Mouse (Mus musculus): ENCODE results near the gene Fcrl6. TPM values are rescaled to one million over a fixed set of nuclear protein-coding genes. Genes with fewer than 3 reads are reported as not detected.

The Fcrl6 gene
- not detected in 2 replicates for polyA plus RNA-seq (2012; ENCODE audit: insufficient read depth, insufficient read length, missing spikeins)

DNA sequence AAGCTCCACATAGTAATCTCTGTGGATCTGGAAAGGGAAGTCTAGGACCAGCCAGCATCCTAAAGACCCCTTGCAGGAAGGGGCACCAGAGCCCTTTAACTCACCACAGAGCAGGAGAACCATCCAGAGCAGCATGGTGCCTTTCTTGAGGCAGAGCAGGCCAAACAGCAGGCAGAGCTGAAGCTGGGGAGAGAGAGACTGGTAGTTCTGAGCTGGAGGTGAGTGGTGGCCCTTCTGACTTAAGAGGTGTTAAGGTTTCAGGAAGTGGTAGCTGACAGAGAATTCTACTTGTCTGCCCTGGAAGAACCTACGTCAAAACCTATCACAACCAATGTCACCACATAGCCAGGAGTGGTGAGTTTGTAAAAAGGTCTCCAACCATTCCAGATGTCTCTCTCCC lies at the start of gene Fcrl6:
Gene Fcrl6 (minus strand): TSS at position 226 of the 400 bp plus-strand sequence.
- Histone ChIP-seq H3K4me3 (ENCODE audit: insufficient read depth, low read depth, low read length) (no peak within 1 kb of the TSS), H3K27ac (replicated peaks; ENCODE audit: low read depth, low read length) (no peak within 1 kb of the TSS), H3K4me1 (ENCODE audit: control insufficient read depth, insufficient read depth, insufficient read length, low read length) (no peaks in the 10 kb centered on the region)

DNA sequence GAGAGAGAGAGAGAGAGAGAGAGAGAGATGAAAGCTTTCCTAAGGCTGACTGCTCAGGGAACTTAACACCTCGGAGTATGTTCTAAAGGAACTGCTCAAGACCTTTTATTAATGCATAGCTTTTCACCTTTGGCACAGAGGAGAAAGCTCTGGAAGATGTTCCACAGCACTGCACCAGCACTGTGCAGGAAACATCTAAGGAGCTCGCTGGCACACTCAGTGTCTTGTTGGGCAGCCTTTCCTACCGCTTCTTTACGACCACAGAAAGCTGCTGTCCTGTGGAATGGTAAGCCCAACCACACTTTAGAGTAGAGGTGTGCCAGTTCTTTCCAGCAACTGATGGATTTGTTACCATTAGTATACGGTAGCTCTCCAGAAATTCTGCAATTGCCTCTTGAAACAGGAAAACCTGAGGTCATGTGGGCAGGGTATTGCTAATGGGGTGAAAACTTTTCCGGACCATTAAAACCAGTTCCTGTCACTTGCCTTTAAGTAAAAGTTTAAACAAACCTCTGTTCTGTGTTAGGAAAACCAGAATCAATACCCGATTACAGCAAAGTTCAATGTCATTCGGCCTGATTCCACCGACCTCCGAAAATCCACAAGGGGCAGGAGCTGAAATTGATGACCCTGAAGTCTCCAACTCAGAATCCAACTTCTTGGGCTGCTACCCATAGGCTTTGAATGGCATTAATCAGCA lies 49.1 kb upstream of the Fcrl6 start:
- Histone ChIP-seq H3K4me3 (ENCODE audit: insufficient read depth, low read depth, low read length) (no peak overlapping the region), H3K27ac (replicated peaks; ENCODE audit: low read depth, low read length) (no peak overlapping the region), H3K4me1 (ENCODE audit: control insufficient read depth, insufficient read depth, insufficient read length, low read length) (peaks cover 4% of the 10 kb centered on the region; the same call in 1 of the 2 replicates)

DNA sequence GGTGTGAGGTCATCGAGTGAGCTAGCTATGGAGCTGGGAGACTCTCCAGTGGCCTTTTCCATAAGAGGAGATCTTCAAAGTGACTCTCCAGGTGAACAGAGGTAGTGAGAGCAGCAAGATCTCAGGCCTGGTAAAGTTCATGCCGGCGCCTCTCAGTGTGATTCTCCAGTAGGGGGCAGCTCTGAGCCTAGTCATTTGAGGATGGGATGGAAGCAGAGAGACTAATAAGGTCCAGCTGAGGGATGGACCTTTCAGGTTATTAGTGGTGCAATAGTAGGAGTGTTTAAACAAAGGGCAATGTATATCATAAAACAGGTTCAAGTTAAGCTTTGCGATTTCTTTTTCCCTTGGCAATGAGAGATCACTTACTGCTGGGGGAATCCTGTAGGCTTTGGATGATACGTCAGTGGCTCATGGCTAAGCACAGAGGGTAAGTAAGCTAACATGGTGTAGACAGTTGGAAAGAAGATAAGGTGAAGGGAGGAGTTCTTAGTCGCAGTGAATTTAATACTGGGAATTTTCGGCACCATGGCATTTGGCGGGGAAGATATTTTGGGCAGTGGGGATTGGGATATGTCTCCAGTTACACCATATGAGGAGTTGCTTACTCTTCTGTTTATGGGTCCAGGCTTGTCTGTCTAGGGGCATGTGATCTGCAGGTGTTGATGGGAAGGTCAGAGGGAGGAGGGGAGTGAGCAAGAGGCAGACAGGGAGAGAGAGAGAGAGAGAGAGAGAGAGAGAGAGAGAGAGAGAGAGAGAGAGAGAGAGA lies 48.4 kb upstream of the Fcrl6 start:
- H3K4me3 ChIP-seq (ENCODE audit: insufficient read depth, low read depth, low read length), result no peak overlapping the region
- H3K4me1 ChIP-seq (ENCODE audit: control insufficient read depth, insufficient read depth, insufficient read length, low read length), result peaks cover 3% of the 10 kb centered on the region; the same call in 1 of the 2 replicates
- no peak overlapping the region for H3K27ac ChIP-seq (replicated peaks; ENCODE audit: low read depth, low read length)

DNA sequence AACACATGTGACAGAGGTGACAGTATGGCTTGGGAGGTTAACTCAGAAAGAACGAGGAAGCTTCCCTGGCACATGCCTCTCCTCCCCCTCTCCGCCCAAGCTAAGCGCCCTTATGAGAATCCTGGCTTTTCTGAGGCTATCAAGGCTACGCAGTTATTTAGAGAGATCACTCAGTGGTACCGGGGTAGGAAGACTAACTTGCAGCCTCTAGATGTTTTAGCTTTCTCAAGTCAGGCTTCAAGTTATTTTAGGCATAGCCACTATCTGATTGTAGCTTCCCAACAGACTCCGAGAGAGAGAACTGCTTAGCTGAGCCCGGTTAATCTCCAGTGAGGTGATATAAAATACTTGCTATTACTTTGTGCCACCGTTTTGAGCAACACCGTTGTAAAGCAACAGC lies 47.0 kb upstream of the Fcrl6 start:
- H3K4me3 ChIP-seq (ENCODE audit: insufficient read depth, low read depth, low read length), result no peak overlapping the region
- no peak overlapping the region for H3K27ac ChIP-seq (replicated peaks; ENCODE audit: low read depth, low read length)
- H3K4me1 ChIP-seq (ENCODE audit: control insufficient read depth, insufficient read depth, insufficient read length, low read length), result no peaks in the 10 kb centered on the region

DNA sequence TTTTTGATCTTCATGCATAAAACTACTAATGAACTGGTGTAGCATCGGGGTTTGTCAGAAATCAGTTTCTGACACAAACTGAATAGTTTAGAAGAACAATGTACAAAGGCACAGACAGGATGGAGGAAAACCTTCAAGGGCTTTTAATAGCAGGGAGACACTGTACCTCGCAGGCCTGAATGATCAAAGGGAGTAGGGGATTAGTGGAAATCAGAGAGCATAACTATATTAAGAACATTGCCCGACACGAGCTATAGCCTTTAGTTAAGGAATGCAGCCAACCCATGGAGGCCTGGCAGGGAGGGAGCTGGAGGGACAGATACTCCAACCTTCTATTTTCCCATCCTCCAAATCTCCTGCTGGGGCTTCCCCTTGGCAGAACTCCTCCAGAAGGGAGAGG lies 44.9 kb upstream of the Fcrl6 start:
- Histone ChIP-seq H3K27ac (replicated peaks; ENCODE audit: low read depth, low read length) (no peak overlapping the region), H3K4me1 (ENCODE audit: control insufficient read depth, insufficient read depth, insufficient read length, low read length) (no peaks in the 10 kb centered on the region), H3K4me3 (ENCODE audit: insufficient read depth, low read depth, low read length) (no peak overlapping the region)

DNA sequence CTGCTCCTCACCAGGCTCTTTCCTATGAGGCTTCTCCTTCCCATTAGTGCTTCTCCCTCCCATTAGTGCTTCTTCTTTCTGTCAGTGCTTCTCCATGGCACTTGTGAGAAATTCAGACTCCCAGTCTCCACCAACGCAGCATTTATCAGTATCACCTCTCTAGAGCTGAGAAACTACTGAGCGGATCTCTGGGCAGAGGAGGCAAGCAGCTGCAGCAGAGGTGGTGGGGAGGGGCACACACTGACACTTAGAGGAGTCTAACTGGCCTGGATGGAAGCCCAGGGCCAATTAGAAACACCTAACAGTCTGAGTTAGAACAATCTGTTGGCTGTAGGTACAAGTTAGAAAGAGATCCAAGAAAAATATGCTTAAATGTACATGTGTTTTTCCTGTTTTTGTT lies 36.4 kb upstream of the Fcrl6 start:
- H3K27ac ChIP-seq (replicated peaks; ENCODE audit: low read depth, low read length), result no peak overlapping the region
- H3K4me1 ChIP-seq (ENCODE audit: control insufficient read depth, insufficient read depth, insufficient read length, low read length), result peaks cover 2% of the 10 kb centered on the region; the same call in 1 of the 2 replicates
- no peak overlapping the region for H3K4me3 ChIP-seq (ENCODE audit: insufficient read depth, low read depth, low read length)

DNA sequence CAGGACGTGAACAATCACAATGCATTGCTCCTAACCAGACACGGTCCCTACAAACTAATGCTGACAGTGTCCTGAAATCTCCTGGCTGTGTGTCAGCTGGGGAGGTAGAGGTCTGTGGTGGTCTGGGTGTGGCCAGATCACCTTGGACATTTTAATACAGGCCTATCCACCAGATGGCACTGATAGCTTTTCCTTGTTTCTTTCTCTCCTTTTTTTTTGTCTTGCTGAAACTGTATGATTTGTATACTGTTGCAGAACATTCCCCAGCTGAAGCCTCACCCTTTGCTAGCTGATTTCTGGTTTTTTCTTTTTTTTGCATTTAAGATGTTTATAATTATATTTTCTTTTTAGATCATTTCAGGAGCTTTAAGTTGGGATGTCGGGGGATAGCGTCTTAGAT lies 35.5 kb upstream of the Fcrl6 start:
- Histone ChIP-seq H3K27ac (replicated peaks; ENCODE audit: low read depth, low read length) (no peak overlapping the region), H3K4me3 (ENCODE audit: insufficient read depth, low read depth, low read length) (no peak overlapping the region), H3K4me1 (ENCODE audit: control insufficient read depth, insufficient read depth, insufficient read length, low read length) (peaks cover 2% of the 10 kb centered on the region; the same call in 1 of the 2 replicates)

DNA sequence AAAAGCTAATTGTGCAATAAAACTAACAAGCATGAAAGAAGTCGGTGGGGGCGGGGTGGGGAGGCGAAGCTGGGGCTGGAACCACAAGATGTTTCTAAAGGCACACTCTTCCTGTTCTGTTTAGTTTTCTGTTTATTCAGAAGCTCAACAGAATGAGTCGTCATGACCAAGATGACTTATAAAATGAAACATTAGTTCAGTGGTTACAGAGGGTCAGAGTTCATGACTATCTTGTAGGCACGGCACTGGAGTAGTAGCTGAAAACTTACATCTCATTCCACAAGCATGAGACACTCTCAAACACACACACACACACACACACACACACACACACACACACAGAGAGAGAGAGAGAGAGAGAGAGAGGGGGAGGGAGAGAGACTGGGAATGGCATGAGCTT lies 33.9 kb upstream of the Fcrl6 start:
- Histone ChIP-seq H3K4me3 (ENCODE audit: insufficient read depth, low read depth, low read length) (no peak overlapping the region), H3K4me1 (ENCODE audit: control insufficient read depth, insufficient read depth, insufficient read length, low read length) (peaks cover 2% of the 10 kb centered on the region; the same call in 1 of the 2 replicates), H3K27ac (replicated peaks; ENCODE audit: low read depth, low read length) (no peak overlapping the region)

DNA sequence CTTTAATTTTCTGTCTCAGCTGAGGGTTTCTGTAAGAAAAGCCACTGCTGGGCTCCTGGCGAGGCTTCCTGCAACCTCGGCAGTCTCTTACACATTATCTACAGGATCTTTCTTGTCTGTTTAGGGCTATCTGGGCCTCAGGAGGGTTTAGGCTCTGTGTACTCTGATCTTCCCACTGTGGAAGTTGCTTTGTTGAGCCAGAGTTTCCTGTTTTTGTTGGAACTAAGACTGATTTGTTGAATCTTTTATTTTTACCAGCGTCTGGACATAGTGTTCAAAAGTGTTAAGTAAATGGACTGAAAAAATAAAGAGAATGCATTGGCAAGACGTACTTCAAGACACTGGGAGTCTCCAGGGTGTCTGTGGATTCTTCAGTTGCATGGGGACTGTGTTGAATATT lies 32.9 kb upstream of the Fcrl6 start:
- Histone ChIP-seq H3K27ac (replicated peaks; ENCODE audit: low read depth, low read length) (no peak overlapping the region), H3K4me1 (ENCODE audit: control insufficient read depth, insufficient read depth, insufficient read length, low read length) (peaks cover 2% of the 10 kb centered on the region; the same call in 1 of the 2 replicates), H3K4me3 (ENCODE audit: insufficient read depth, low read depth, low read length) (no peak overlapping the region)

DNA sequence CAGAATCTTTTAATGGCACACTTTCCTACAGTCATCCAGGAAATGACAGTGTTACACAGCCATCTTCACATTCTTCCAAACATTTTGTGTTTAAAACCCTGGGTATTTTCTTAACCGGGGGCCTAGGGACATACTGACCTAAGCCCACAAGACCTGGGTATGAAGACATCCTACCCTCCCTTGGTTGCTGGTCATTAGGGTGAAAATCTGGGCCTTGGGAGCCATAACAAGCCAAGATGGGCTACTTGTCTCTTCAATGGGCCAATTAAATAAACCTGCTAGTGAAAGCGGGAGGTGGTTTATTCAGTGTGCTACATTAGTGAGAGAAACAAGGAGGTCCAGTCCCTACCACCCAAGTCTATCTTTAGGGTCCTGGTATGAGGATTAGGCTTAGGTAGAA lies 31.8 kb upstream of the Fcrl6 start:
- H3K4me1 ChIP-seq (ENCODE audit: control insufficient read depth, insufficient read depth, insufficient read length, low read length), result peaks cover 2% of the 10 kb centered on the region; the same call in 1 of the 2 replicates
- H3K27ac ChIP-seq (replicated peaks; ENCODE audit: low read depth, low read length), result no peak overlapping the region
- H3K4me3 ChIP-seq (ENCODE audit: insufficient read depth, low read depth, low read length), result no peak overlapping the region

DNA sequence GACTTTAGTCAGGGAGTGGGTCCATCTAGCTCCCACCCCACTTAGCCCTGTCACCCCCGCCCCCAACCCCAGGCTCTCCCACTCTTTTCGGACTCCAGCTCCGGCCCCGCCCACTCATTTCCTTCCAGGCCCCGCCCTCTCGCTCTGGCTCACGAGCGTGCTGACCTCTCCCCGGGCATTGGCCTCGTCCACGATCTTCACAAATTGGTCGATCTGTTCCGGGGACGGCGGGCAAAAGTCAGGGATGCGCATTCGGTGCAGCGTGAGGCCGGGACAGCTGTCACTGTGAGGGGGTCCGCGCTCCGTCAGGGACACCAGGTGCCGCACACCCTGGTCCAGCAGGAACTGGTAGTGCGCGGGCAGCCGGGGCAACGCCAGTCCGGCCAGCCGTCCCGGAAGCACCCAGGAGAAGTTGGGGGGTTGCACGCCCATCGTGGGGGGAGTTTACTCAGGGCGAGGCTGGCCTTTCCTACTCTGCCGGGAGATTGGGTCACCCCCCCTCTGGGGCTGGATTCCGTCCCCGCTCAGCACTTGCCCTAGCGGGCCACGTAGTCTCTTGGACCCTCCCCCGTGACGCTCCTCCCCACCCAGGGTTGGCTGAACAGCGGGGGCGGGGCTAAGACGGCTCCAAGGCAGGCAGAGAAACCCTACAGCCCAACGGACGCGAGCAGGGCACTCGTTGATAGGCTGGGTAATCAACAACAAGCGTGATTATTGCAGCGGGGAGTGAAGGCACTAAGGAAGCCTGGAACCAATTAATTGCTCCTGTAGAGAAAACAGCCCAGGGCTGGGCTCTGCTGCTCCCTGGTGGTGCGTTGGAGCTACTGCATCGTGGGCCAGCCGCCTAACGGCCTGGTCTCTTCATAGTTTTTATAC lies 30.3 kb upstream of the Fcrl6 start, which contains the start of gene Dusp23:
Gene Dusp23 (minus strand): TSS at position 512 of the 876 bp plus-strand sequence.
- Histone ChIP-seq H3K4me1 (ENCODE audit: control insufficient read depth, insufficient read depth, insufficient read length, low read length) (0 out of 2 replicates have a peak, but pooled peaks cover 2% of the 10 kb centered on the region), H3K4me3 (ENCODE audit: insufficient read depth, low read depth, low read length) (peak within 1 kb of the TSS; percentile 80), H3K27ac (replicated peaks; ENCODE audit: low read depth, low read length) (peak within 1 kb of the TSS; percentile 88)

DNA sequence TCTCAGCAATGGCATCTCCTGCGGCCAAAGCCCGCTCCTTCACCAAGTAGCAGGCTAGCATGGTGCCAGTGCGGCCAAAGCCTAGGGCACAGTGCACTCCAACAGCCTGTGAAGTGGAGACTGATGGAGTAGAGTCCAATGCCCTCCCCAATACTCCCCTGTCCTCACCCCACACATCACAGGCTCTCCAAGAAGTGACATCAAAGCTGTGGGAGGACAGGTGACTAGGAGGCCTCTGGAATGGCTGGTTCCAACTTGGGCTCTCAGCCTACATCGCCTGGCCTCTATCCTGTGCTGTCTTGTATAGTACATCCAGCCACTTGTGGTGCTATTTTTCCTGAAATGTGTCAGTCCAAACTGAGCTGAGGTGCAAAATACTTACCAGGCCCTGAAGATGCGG lies 29.4 kb upstream of the Fcrl6 start:
- Histone ChIP-seq H3K4me1 (ENCODE audit: control insufficient read depth, insufficient read depth, insufficient read length, low read length) (0 out of 2 replicates have a peak, but pooled peaks cover 2% of the 10 kb centered on the region), H3K4me3 (ENCODE audit: insufficient read depth, low read depth, low read length) (no peak overlapping the region), H3K27ac (replicated peaks; ENCODE audit: low read depth, low read length) (no peak overlapping the region)

DNA sequence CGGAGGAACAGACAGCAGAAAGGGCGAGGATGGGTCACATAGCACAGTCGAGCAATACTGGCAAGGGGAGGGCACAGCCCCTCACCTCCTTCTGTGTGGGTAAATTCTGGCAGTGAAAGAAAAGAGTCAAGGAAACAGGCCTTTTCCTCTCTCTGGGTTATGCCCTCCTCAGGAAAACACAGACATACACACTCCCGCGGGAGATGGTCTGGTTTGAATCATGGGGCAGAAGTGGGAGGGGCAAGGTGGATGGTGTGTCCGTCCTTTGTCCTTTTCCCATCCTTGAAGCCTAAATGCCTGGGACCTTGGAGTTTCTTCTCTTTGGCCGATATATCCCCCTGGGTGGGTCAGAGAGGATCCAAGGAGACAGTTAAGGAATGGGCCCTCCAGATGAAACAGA lies 27.5 kb upstream of the Fcrl6 start:
- no peak overlapping the region for H3K27ac ChIP-seq (replicated peaks; ENCODE audit: low read depth, low read length)

DNA sequence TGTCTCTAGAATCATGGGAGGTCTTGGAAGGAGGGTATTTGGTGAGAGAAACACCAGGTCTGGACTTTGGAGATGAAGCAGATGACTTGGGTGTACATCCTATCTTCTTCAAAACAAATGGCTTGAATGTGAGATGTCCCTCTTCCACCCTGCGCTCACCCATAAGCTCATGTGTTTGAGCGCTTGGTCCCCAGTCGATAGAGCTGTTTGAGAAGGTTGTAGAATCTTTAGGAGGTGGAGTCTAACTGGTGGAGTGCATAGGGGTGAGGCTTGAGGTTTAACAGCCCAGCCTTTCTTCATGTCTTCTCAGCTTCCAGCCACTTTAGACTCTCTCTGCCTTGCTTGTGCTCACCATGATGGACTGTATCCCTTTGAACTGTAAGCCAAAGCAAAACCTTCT lies 24.0 kb upstream of the Fcrl6 start:
- Histone ChIP-seq H3K4me1 (ENCODE audit: control insufficient read depth, insufficient read depth, insufficient read length, low read length) (no peaks in the 10 kb centered on the region), H3K27ac (replicated peaks; ENCODE audit: low read depth, low read length) (no peak overlapping the region), H3K4me3 (ENCODE audit: insufficient read depth, low read depth, low read length) (no peak overlapping the region)

More for the DNA sequence above, 27.5 kb upstream of the Fcrl6 start:
- 0 out of 2 replicates have a peak, but pooled peaks cover under 1% of the 10 kb centered on the region for H3K4me1 ChIP-seq (ENCODE audit: control insufficient read depth, insufficient read depth, insufficient read length, low read length)
- no peak overlapping the region for H3K4me3 ChIP-seq (ENCODE audit: insufficient read depth, low read depth, low read length)

DNA sequence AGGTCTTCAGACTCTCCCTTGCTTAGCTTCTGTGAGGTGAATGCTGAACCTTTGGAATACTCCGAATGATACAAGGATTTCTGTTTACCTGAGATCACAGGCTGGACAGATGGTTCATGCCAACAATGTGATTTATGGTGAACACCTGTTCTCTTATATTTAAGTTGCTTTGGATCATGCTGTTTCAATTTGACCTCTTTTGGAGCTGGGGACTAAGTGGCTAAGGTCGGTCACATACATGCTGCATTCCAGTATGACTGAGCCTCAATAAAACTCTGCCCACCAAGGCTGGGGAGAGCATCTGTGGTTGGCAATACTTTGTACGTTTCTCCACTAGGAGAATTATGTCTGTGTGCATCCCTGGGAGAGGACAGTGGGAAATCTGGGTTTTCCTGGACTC lies 21.7 kb upstream of the Fcrl6 start:
- H3K4me1 ChIP-seq (ENCODE audit: control insufficient read depth, insufficient read depth, insufficient read length, low read length), result no peaks in the 10 kb centered on the region
- no peak overlapping the region for H3K27ac ChIP-seq (replicated peaks; ENCODE audit: low read depth, low read length)
- H3K4me3 ChIP-seq (ENCODE audit: insufficient read depth, low read depth, low read length), result no peak overlapping the region

Data from brown adipose tissue, adult 24 weeks (tissue).